9 mouse cellular contexts compared by ENCODE assay signal in the genomic region with DNA sequence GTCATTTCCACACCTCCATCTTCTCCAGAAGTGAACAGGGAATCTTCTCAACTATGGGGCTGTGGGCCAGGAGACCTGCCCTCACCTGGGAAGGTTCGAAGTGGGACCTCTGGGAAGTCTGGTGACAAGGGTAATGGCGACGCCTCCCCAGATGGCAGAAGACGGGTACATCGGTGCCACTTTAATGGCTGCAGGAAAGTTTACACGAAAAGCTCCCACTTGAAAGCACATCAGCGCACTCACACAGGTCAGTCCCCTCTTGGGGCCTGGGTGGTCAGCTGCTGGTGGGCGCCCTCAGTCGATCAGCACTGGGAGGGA. TPM values are rescaled to one million over a fixed set of nuclear protein-coding genes. Genes with fewer than 3 reads are reported as not detected.
DNase-seq lines count a peak whose midpoint lies in the region; ATAC-seq lines count a peak whose summit lies in the region.
"Had no signal": no experiment of that assay in that cellular context is flagged by ENCODE, and none has a peak within 500 bp of the region (broad histone marks: within the 10 kb centered on the region; RNA-seq: fewer than 3 reads in every experiment).

No protein-coding gene starts in this region.

- no peaks in the 10 kb centered on the region for H3K27me3 ChIP-seq in neural tube, embryonic 12.5 days (replicated peaks)
- H3K27me3 ChIP-seq in intestine, embryonic 16.5 days (replicated peaks; ENCODE audit: control insufficient read depth, insufficient read depth, low read length), result no peaks in the 10 kb centered on the region
- H3K27me3 ChIP-seq in stomach, embryonic 14.5 days (ENCODE audit: control insufficient read depth, insufficient read depth, low read length), result no peaks in the 10 kb centered on the region

- peak; percentile 94 for DNase-seq in heart, adult 11 months
- DNase-seq in heart, postnatal 10 days, result no peak
- DNase-seq in neural tube, embryonic 10.5 days (ENCODE audit: extremely low spot score, low spot score), result no peak
- no peak for DNase-seq in spleen, adult 12 weeks (ENCODE audit: low spot score)
- no peak for DNase-seq in T-cell, adult 2 months (ENCODE audit: low spot score)
- DNase-seq: kidney, postnatal 4 days had no signal

- H3K4me1 ChIP-seq in neural tube, embryonic 12.5 days, result peaks cover 17% of the 10 kb centered on the region; the same call in 1 of the 2 replicates
- peaks cover 31% of the 10 kb centered on the region for H3K4me1 ChIP-seq in intestine, embryonic 16.5 days (ENCODE audit: control insufficient read depth, insufficient read depth, low read length)
- peaks cover 22% of the 10 kb centered on the region for H3K4me1 ChIP-seq in stomach, embryonic 14.5 days (ENCODE audit: control insufficient read depth, insufficient read depth, low read length)

- ATAC-seq in neural tube, embryonic 12.5 days (ENCODE audit: low FRiP score, low read depth), result no peak
- ATAC-seq in intestine, embryonic 16.5 days, result no peak
- no peak for ATAC-seq in stomach, embryonic 14.5 days (ENCODE audit: insufficient number of reproducible peaks, insufficient read depth, low FRiP score, low read depth)

- peak overlapping the region; percentile 61 for H3K4me2 ChIP-seq in neural tube, embryonic 12.5 days (replicated peaks)
- H3K4me2 ChIP-seq in intestine, embryonic 16.5 days (ENCODE audit: low read depth, low read length), result peak overlapping the region; percentile 12; the same call in 1 of the 2 replicates
- H3K4me2 ChIP-seq in stomach, embryonic 14.5 days (replicated peaks; ENCODE audit: low read depth, low read length), result peak overlapping the region; percentile 50; the same call in 1 of the 2 replicates

- H3K27ac ChIP-seq in neural tube, embryonic 12.5 days, result no peak overlapping the region
- H3K27ac ChIP-seq in intestine, embryonic 16.5 days (ENCODE audit: low read length), result no peak overlapping the region
- no peak overlapping the region for H3K27ac ChIP-seq in stomach, embryonic 14.5 days (ENCODE audit: low read length)

- H3K9me3 ChIP-seq in neural tube, embryonic 12.5 days, result no peaks in the 10 kb centered on the region
- no peaks in the 10 kb centered on the region for H3K9me3 ChIP-seq in intestine, embryonic 16.5 days (ENCODE audit: control insufficient read depth, low read length)
- H3K9me3 ChIP-seq in stomach, embryonic 14.5 days (ENCODE audit: control insufficient read depth, low read depth, low read length), result no peaks in the 10 kb centered on the region

- peaks cover 35% of the 10 kb centered on the region for H3K36me3 ChIP-seq in neural tube, embryonic 12.5 days
- peaks cover 27% of the 10 kb centered on the region for H3K36me3 ChIP-seq in intestine, embryonic 16.5 days (ENCODE audit: control insufficient read depth, insufficient read depth, low read length)
- peaks cover 40% of the 10 kb centered on the region for H3K36me3 ChIP-seq in stomach, embryonic 14.5 days (ENCODE audit: control insufficient read depth, insufficient read depth, low read length)

- H3K9ac ChIP-seq in neural tube, embryonic 12.5 days, result 0 out of 2 replicates have a peak overlapping the region, but pooled peaks have one; percentile 29
- 0 out of 2 replicates have a peak overlapping the region, but pooled peaks have one; percentile 24 for H3K9ac ChIP-seq in intestine, embryonic 16.5 days (ENCODE audit: low read depth, low read length)
- H3K9ac ChIP-seq in stomach, embryonic 14.5 days (replicated peaks; ENCODE audit: low read depth, low read length), result no peak overlapping the region

- intact Hi-C loops in heart, postnatal 10 days (cut with DNase I), result no loop called here

- WGBS in neural tube, embryonic 12.5 days, result 91% methylated on average over 9 of the region's 9 CpGs
- WGBS in intestine, embryonic 16.5 days, result 87% methylated on average over 9 of the region's 9 CpGs
- 87% methylated on average over 9 of the region's 9 CpGs for WGBS in stomach, embryonic 14.5 days

- H3K4me3 ChIP-seq in neural tube, embryonic 12.5 days, result no peak overlapping the region
- peak overlapping the region; percentile 14; the same call in 1 of the 2 replicates for H3K4me3 ChIP-seq in intestine, embryonic 16.5 days (ENCODE audit: low read length)
- no peak overlapping the region for H3K4me3 ChIP-seq in stomach, embryonic 14.5 days (ENCODE audit: low read depth, low read length)

RNA-seq across cellular contexts. Expression of a gene that starts 3.8 kb away (rescaled TPM):
- 10 to 100 TPM; 58.7 to 81.6 TPM for total RNA-seq in heart, postnatal 10 days (2021)
- 68.1 and 70.8 TPM in 2 replicates for polyA plus RNA-seq in neural tube, embryonic 12.5 days (2016; fragmentation: Nextera tagmentation; extraction: Ambion mirVana)
- 66.9 and 71.5 TPM in 2 replicates for polyA plus RNA-seq in intestine, embryonic 16.5 days (2015; fragmentation: Nextera tagmentation; extraction: Ambion mirVana)
- 87.3 and 90.3 TPM in 2 replicates for polyA plus RNA-seq in stomach, embryonic 14.5 days (2014; fragmentation: Nextera tagmentation; extraction: Ambion mirVana)
